ENCODE assay signal across 8 mouse cellular contexts in the genomic region with DNA sequence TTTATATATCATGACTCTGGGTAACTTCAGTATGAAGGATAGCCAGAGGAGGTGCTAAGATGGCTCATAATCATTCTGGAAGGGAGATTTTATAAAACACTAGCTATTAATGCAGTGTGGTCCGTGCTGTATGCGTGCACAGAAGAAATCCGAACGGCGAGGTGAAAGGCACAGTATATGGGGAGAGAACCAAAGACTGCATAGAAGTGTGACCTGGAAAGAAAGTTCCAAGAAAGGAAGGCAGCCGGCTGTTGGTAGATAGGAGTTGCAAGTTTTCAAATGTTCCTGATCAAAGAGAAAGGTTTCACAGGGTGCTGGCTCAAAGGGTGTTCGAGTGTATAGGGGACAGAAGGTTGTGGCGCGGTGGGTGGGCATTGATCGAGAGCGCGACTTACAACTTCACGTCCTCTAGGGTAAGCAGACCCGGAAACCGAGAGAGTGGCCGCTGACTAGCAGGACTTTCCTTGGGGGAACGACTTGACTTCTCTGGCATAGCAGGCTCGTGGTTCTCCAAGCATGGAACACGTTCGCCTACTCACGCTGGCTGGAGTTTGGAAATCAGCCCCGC. TPM values are rescaled to one million over a fixed set of nuclear protein-coding genes. Genes with fewer than 3 reads are reported as not detected.
DNase-seq lines count a peak whose midpoint lies in the region; ATAC-seq and TF ChIP-seq lines count a peak whose summit lies in the region.

No protein-coding gene starts in this region.

- CTCF ChIA-PET in Patski (lab: Charles Lee) = no interaction called here

- peak overlapping the region; percentile 77 for H3K4me3 ChIP-seq in heart, embryonic 16.5 days (ENCODE audit: low read length)
- peak overlapping the region; percentile 55 for H3K4me3 ChIP-seq in hindbrain, embryonic 12.5 days
- peak overlapping the region; percentile 65 for H3K4me3 ChIP-seq in midbrain, embryonic 10.5 days

- POLR2A ChIA-PET in Patski (lab: Charles Lee) = no interaction called here

- H3K9ac ChIP-seq in heart, embryonic 16.5 days (ENCODE audit: low read length) = peak overlapping the region; percentile 53; the same call in 1 of the 2 replicates
- no peak overlapping the region for H3K9ac ChIP-seq in hindbrain, embryonic 12.5 days

- TF ChIP-seq CTCF in Patski (IDR thresholded peaks at IDR 0.05) = no peak

- no peaks in the 10 kb centered on the region; the same call in 1 of the 2 replicates for H3K4me1 ChIP-seq in heart, embryonic 16.5 days (ENCODE audit: control insufficient read depth, insufficient read depth, low read length)
- H3K4me1 ChIP-seq in hindbrain, embryonic 12.5 days = 0 out of 2 replicates have a peak, but pooled peaks cover 4% of the 10 kb centered on the region
- H3K4me1 ChIP-seq in midbrain, embryonic 10.5 days = peaks cover 11% of the 10 kb centered on the region; the same call in 1 of the 2 replicates

- no peak for DNase-seq in heart, postnatal 4 days
- DNase-seq in Patski (ENCODE audit: low read depth, low spot score) = no peak
- DNase-seq in midbrain, embryonic 10.5 days (ENCODE audit: low spot score) = no peak
- DNase-seq in ovary, adult 18-20 months (ENCODE audit: low spot score) = no peak
- DNase-seq in frontal cortex, postnatal 36 days (ENCODE audit: low spot score in 2 of 2) = no peak
- DNase-seq in left cerebral cortex, adult 9 months (ENCODE audit: low spot score in 2 of 2) = no peak

- H3K4me2 ChIP-seq in heart, embryonic 16.5 days (ENCODE audit: low read depth, low read length) = peak overlapping the region; percentile 67
- H3K4me2 ChIP-seq in hindbrain, embryonic 12.5 days (replicated peaks) = peak overlapping the region; percentile 48

- no peaks in the 10 kb centered on the region for H3K9me3 ChIP-seq in heart, embryonic 16.5 days (replicated peaks; ENCODE audit: control insufficient read depth, low read length)
- no peaks in the 10 kb centered on the region for H3K9me3 ChIP-seq in hindbrain, embryonic 12.5 days (replicated peaks)
- H3K9me3 ChIP-seq in midbrain, embryonic 10.5 days (replicated peaks) = no peaks in the 10 kb centered on the region

- in situ Hi-C loops in Patski (cut with MboI; ENCODE audit: low pct_unique_long_range_greater_than_20kb) = loop anchor here (10.0 to 25.0 kb wide), 2 partner anchors 919 to 1356 kb away; a partner anchor contains a TSS

- ATAC-seq in heart, embryonic 16.5 days (replicated peaks; ENCODE audit: extremely low read depth, insufficient read depth, low FRiP score) = peak; percentile 49
- ATAC-seq in Patski = peak; percentile 18
- ATAC-seq in hindbrain, embryonic 12.5 days (ENCODE audit: low FRiP score) = peak; percentile 81

- H3K36me3 ChIP-seq in heart, embryonic 16.5 days (ENCODE audit: control insufficient read depth, insufficient read depth) = no peaks in the 10 kb centered on the region
- H3K36me3 ChIP-seq in hindbrain, embryonic 12.5 days = 0 out of 2 replicates have a peak, but pooled peaks cover 8% of the 10 kb centered on the region
- H3K36me3 ChIP-seq in midbrain, embryonic 10.5 days = peaks cover 12% of the 10 kb centered on the region; the same call in 1 of the 2 replicates

- no peaks in the 10 kb centered on the region; the same call in 1 of the 2 replicates for H3K27me3 ChIP-seq in heart, embryonic 16.5 days (ENCODE audit: control insufficient read depth, insufficient read depth, low read length)
- peaks cover 33% of the 10 kb centered on the region for H3K27me3 ChIP-seq in Patski
- peaks cover 17% of the 10 kb centered on the region for H3K27me3 ChIP-seq in hindbrain, embryonic 12.5 days
- peaks cover 87% of the 10 kb centered on the region for H3K27me3 ChIP-seq in midbrain, embryonic 10.5 days (ENCODE audit: low read depth, poor library complexity, severe bottlenecking)

- 20% methylated on average over 22 of the region's 22 CpGs for WGBS in heart, embryonic 16.5 days
- WGBS in hindbrain, embryonic 12.5 days = 26% methylated on average over 22 of the region's 22 CpGs
- WGBS in midbrain, embryonic 10.5 days = 24% methylated on average over 22 of the region's 22 CpGs

- no peak overlapping the region for H3K27ac ChIP-seq in heart, embryonic 16.5 days (ENCODE audit: low read length)
- no peak overlapping the region for H3K27ac ChIP-seq in hindbrain, embryonic 12.5 days
- H3K27ac ChIP-seq in midbrain, embryonic 10.5 days (replicated peaks) = no peak overlapping the region

RNA-seq across cellular contexts. Expression of a gene that starts 0.5 kb away (rescaled TPM):
- 25.6 and 34.1 TPM in 2 replicates for polyA plus RNA-seq in heart, embryonic 16.5 days (2015; fragmentation: Nextera tagmentation; extraction: Ambion mirVana)
- 10 to 100 TPM; 44.6 to 46.4 TPM for total RNA-seq in heart, postnatal 4 days (2021)
- 77.6 TPM for polyA plus RNA-seq in Patski (2021)
- 30.8 and 31.2 TPM in 2 replicates for polyA plus RNA-seq in hindbrain, embryonic 12.5 days (2016; fragmentation: Nextera tagmentation; extraction: Ambion mirVana)
- polyA plus RNA-seq in midbrain, embryonic 10.5 days (2016; fragmentation: Nextera tagmentation; extraction: Ambion mirVana) = 40.4 and 40.9 TPM in 2 replicates

RNA-seq across cellular contexts. Expression of a gene that starts 31.1 kb away (rescaled TPM):
- polyA plus RNA-seq in heart, embryonic 16.5 days (2015; fragmentation: Nextera tagmentation; extraction: Ambion mirVana) = not detected in 2 replicates
- not detected for total RNA-seq in heart, postnatal 4 days (2021)
- polyA plus RNA-seq in Patski (2021) = not detected
- polyA plus RNA-seq in hindbrain, embryonic 12.5 days (2016; fragmentation: Nextera tagmentation; extraction: Ambion mirVana) = not detected in 2 replicates
- not detected in 2 replicates for polyA plus RNA-seq in midbrain, embryonic 10.5 days (2016; fragmentation: Nextera tagmentation; extraction: Ambion mirVana)

RNA-seq across cellular contexts. Expression of a gene that starts 51.1 kb away (rescaled TPM):
- polyA plus RNA-seq in heart, embryonic 16.5 days (2015; fragmentation: Nextera tagmentation; extraction: Ambion mirVana) = 0.15 and 0.17 TPM in 2 replicates
- total RNA-seq in heart, postnatal 4 days (2021) = not detected
- polyA plus RNA-seq in Patski (2021) = not detected
- polyA plus RNA-seq in hindbrain, embryonic 12.5 days (2016; fragmentation: Nextera tagmentation; extraction: Ambion mirVana) = 0.29 and 0.72 TPM in 2 replicates
- 0.75 and 0.84 TPM in 2 replicates for polyA plus RNA-seq in midbrain, embryonic 10.5 days (2016; fragmentation: Nextera tagmentation; extraction: Ambion mirVana)

Comparison
In these comparisons a context has a peak if more than half of its experiments do, and no peak if none do; other contexts are left out.
1. ATAC-seq: peak in every context shown above with its lines; median percentile 81 in hindbrain, embryonic 12.5 days; 49 in heart, embryonic 16.5 days; 18 in Patski.